Mouse (Mus musculus) megakaryocyte, embryonic 14.5 days (primary cell): Measurements from ENCODE around the gene Agap1. TPM values are rescaled to one million over a fixed set of nuclear protein-coding genes. Genes with fewer than 3 reads are reported as not detected.

Experiments used
- H3K27me3 ChIP-seq: replicated peaks from 2 replicates; pipeline ENCODE3; 2012; ENCODE audit warnings: inconsistent platforms
- H3K36me3 ChIP-seq: replicated peaks from 2 replicates; pipeline ENCODE3; 2012; ENCODE audit warnings: low read length, inconsistent platforms, mixed read lengths
- H3K4me1 ChIP-seq: 2 replicates; pipeline ENCODE4 v1.6.1; 2012; ENCODE audit warnings: inconsistent platforms
- H3K4me3 ChIP-seq: replicated peaks from 2 replicates; pipeline ENCODE3; 2012; ENCODE audit warnings: moderate library complexity, mild to moderate bottlenecking, inconsistent platforms
- H3K9me3 ChIP-seq: 2 replicates; pipeline ENCODE4 v1.6.1; 2012; ENCODE audit warnings: inconsistent platforms
- FLI1 ChIP-seq: IDR thresholded peaks from 2 replicates; pipeline ENCODE4 v1.6.1; 2012; ENCODE audit warnings: low read length, inconsistent platforms, mixed read lengths
- GATA1 ChIP-seq: IDR thresholded peaks from 3 replicates; pipeline ENCODE4 v1.6.1; 2012; ENCODE audit warnings: mixed read lengths, low read length, inconsistent platforms, borderline replicate concordance
- polyA plus RNA-seq: library from polyadenylated mRNA; stranded (reverse); fragments of >175 nt; gene quantifications from 2 replicates; pipeline ENCODE4 v1.2.3, GENCODE M21; 2012; ENCODE audit warnings: low replicate concordance; ENCODE audit not compliant: insufficient read depth

Agap1 gene
- polyA plus RNA-seq, 1 experiment: 3.4 TPM

GRCm38 (mm10) chr1:89608766-89609165 is 154.2 kb downstream of the Agap1 start:
- H3K27me3 ChIP-seq: peaks cover 28% of the 10 kb centered on the region
- peaks cover 6% of the 10 kb centered on the region for H3K36me3 ChIP-seq
- TF ChIP-seq GATA1: no peak
- TF ChIP-seq FLI1: no peak
- H3K4me1 ChIP-seq: peaks cover 16% of the 10 kb centered on the region
- H3K9me3 ChIP-seq: peaks cover 13% of the 10 kb centered on the region
- H3K4me3 ChIP-seq: no peak overlapping the region

- Histone ChIP-seq H3K27me3 (peaks cover 23% of the 10 kb centered on the region), H3K9me3 (peaks cover 13% of the 10 kb centered on the region), H3K4me1 (peaks cover 16% of the 10 kb centered on the region), H3K36me3 (peaks cover 6% of the 10 kb centered on the region), H3K4me3 (peak overlapping the region; percentile 39)
- no peak for TF ChIP-seq GATA1
- no peak for TF ChIP-seq FLI1
Observed at GRCm38 (mm10) chr1:89609964-89610363, 155.4 kb downstream of the Agap1 start.

GRCm38 (mm10) chr1:89611521-89611920 is 156.9 kb downstream of the Agap1 start:
- Histone ChIP-seq H3K36me3 (peaks cover 6% of the 10 kb centered on the region), H3K4me3 (no peak overlapping the region), H3K4me1 (peaks cover 16% of the 10 kb centered on the region), H3K9me3 (peaks cover 13% of the 10 kb centered on the region), H3K27me3 (peaks cover 23% of the 10 kb centered on the region)
- TF ChIP-seq FLI1 (no peak), GATA1 (no peak)

- no peak overlapping the region for H3K4me3 ChIP-seq
- TF ChIP-seq GATA1: no peak
- no peak for TF ChIP-seq FLI1
- peaks cover 20% of the 10 kb centered on the region for H3K27me3 ChIP-seq
- H3K36me3 ChIP-seq: peaks cover 6% of the 10 kb centered on the region
- peaks cover 13% of the 10 kb centered on the region for H3K9me3 ChIP-seq
- H3K4me1 ChIP-seq: peaks cover 16% of the 10 kb centered on the region
Observed at GRCm38 (mm10) chr1:89613234-89613870, 158.7 kb downstream of the Agap1 start.

GRCm38 (mm10) chr1:89616556-89616955 is 161.9 kb downstream of the Agap1 start:
- Histone ChIP-seq H3K4me1 (peaks cover 5% of the 10 kb centered on the region; the same call in 1 of the 2 replicates), H3K9me3 (peaks cover 12% of the 10 kb centered on the region), H3K4me3 (no peak overlapping the region), H3K27me3 (peaks cover 16% of the 10 kb centered on the region), H3K36me3 (peaks cover 3% of the 10 kb centered on the region)
- TF ChIP-seq GATA1 (no peak), FLI1 (no peak)

GRCm38 (mm10) chr1:89617336-89617735 is 162.7 kb downstream of the Agap1 start:
- TF ChIP-seq FLI1 (no peak), GATA1 (no peak)
- H3K4me1 ChIP-seq: peaks cover 5% of the 10 kb centered on the region; the same call in 1 of the 2 replicates
- no peak overlapping the region for H3K4me3 ChIP-seq
- H3K27me3 ChIP-seq: peaks cover 12% of the 10 kb centered on the region
- H3K9me3 ChIP-seq: peaks cover 5% of the 10 kb centered on the region
- no peaks in the 10 kb centered on the region for H3K36me3 ChIP-seq

- no peak for TF ChIP-seq FLI1
- TF ChIP-seq GATA1: no peak
- H3K27me3 ChIP-seq: peaks cover 9% of the 10 kb centered on the region
- no peak overlapping the region for H3K4me3 ChIP-seq
- H3K9me3 ChIP-seq: no peaks in the 10 kb centered on the region
- no peaks in the 10 kb centered on the region for H3K36me3 ChIP-seq
- no peaks in the 10 kb centered on the region; the same call in 1 of the 2 replicates for H3K4me1 ChIP-seq
Observed at GRCm38 (mm10) chr1:89619963-89620362, 165.4 kb downstream of the Agap1 start.

- H3K9me3 ChIP-seq: no peaks in the 10 kb centered on the region
- H3K27me3 ChIP-seq: peaks cover 9% of the 10 kb centered on the region
- no peaks in the 10 kb centered on the region for H3K36me3 ChIP-seq
- TF ChIP-seq GATA1 (no peak), FLI1 (no peak)
- no peaks in the 10 kb centered on the region; the same call in 1 of the 2 replicates for H3K4me1 ChIP-seq
- H3K4me3 ChIP-seq: no peak overlapping the region
Observed at GRCm38 (mm10) chr1:89621014-89621791, 166.6 kb downstream of the Agap1 start.

GRCm38 (mm10) chr1:89621952-89622351 is 167.3 kb downstream of the Agap1 start:
- TF ChIP-seq GATA1 (no peak), FLI1 (no peak)
- no peaks in the 10 kb centered on the region for H3K9me3 ChIP-seq

GRCm38 (mm10) chr1:89622801-89623200 is 168.2 kb downstream of the Agap1 start:
- Histone ChIP-seq H3K27me3 (peaks cover 12% of the 10 kb centered on the region), H3K9me3 (no peaks in the 10 kb centered on the region), H3K36me3 (no peaks in the 10 kb centered on the region), H3K4me3 (no peak overlapping the region), H3K4me1 (no peaks in the 10 kb centered on the region; the same call in 1 of the 2 replicates)
- TF ChIP-seq GATA1: no peak
- TF ChIP-seq FLI1: no peak

More at GRCm38 (mm10) chr1:89621952-89622351, 167.3 kb downstream of the Agap1 start:
- H3K4me1 ChIP-seq: no peaks in the 10 kb centered on the region; the same call in 1 of the 2 replicates
- H3K4me3 ChIP-seq: no peak overlapping the region
- H3K36me3 ChIP-seq: no peaks in the 10 kb centered on the region
- peaks cover 11% of the 10 kb centered on the region for H3K27me3 ChIP-seq

- H3K36me3 ChIP-seq: no peaks in the 10 kb centered on the region
- no peak for TF ChIP-seq GATA1
- TF ChIP-seq FLI1: no peak
- H3K9me3 ChIP-seq: no peaks in the 10 kb centered on the region
- H3K4me3 ChIP-seq: no peak overlapping the region
- H3K27me3 ChIP-seq: peaks cover 7% of the 10 kb centered on the region
- H3K4me1 ChIP-seq: no peaks in the 10 kb centered on the region; the same call in 1 of the 2 replicates
Observed at GRCm38 (mm10) chr1:89625312-89625711, 170.7 kb downstream of the Agap1 start.
